Mouse (Mus musculus): Measurements from ENCODE around the gene Wdfy4. TPM values are rescaled to one million over a fixed set of nuclear protein-coding genes. Genes with fewer than 3 reads are reported as not detected.

Wdfy4 gene
- total RNA-seq, 2 experiments from 2014 or later = 1.6 to 4.5 TPM

DNA sequence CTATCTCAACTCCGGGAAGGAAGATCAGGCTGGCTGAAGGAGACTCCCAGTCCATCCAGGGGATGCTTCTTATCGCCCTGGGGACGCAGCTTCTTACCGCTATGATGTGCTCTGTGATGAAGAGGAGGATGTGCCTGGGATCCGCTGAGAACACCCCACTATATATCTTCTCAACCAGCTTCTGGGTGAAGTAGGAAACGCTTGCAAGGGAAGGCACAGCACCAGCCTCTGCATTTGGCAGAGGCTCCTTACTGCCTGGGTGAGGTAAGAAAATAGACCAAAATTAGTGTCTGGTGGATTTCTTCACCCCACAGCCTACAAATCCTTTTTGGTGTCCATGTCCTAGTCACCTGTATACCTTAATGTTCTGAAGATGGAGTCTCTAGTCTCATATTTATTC is 107.2 kb downstream of the Wdfy4 start:
- no peak for DNase-seq

DNA sequence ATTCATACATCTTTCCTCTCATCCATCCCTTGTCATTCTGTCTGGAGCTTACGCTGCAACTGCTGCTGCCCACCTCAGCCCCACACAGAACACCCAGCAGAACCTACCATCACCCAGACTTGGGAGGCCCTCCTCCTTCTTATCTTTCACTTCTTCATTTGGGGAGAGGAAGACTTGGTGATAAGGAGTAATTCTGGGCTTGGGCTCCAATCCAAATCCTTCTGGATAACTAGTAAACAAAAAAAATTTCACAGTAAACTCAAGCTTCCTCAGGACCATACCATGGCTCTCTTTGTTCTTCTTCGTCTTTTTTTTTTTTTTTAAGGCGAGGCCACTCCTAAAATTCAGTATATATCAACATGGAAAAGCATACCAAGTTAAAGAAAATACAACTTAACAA is 112.0 kb downstream of the Wdfy4 start:
- no peak for DNase-seq

DNA sequence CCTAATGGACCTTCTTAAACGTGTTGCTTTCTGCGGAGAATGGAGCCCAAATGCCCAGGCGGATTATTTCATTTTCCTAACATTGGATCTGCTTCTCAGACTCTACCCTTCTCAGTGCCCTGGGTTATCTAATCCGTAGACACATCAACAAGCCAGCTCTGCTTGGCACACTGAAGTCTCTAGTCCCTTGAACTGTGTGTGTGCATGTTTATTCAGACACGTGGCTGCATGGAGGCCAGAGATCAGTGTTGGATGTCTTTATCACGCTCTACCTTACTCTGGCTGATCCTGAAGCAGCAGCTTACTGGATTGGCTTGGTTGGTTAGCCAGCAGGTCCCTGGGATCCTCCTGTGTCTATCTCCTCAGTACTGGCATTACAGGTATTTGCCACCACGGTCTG is 113.0 kb downstream of the Wdfy4 start:
- DNase-seq = no peak

DNA sequence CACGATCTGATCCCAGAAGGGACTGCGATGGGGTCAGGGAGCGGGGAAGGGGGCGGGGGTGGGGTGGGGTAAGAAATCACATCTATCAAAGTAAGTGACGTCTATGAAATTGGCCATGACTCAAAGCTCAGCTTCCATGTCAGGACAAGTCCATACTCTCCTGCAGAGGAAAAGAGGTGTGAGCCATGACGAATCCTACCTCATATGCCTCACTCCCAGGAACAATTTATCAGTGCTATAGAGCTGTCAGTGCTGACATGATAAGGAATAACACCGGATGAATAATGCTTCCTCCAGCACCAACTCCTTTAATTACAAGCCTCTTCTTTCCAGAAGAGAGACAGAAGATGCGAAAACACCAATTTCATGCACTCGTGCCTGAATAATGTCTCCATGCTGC is 117.6 kb downstream of the Wdfy4 start:
- DNase-seq = no peak

DNA sequence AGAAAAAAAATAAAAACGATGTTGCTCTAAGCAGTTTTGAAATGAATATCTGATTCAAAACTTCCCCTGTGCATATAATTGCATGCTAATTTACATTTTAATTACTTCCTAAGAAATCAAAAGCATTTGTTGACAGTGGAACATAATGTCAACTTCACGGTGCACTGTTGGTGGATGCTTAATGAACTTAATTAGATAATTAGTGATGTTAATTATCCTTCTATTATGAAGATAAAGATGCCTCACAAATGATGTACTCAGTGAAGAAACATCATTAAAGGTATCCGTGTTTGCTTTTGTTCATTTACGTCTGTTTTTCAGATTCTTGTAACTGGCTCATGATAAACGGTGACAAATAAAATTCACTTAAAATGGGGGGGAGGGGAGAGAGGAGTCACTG is 122.3 kb downstream of the Wdfy4 start:
- DNase-seq = no peak

DNA sequence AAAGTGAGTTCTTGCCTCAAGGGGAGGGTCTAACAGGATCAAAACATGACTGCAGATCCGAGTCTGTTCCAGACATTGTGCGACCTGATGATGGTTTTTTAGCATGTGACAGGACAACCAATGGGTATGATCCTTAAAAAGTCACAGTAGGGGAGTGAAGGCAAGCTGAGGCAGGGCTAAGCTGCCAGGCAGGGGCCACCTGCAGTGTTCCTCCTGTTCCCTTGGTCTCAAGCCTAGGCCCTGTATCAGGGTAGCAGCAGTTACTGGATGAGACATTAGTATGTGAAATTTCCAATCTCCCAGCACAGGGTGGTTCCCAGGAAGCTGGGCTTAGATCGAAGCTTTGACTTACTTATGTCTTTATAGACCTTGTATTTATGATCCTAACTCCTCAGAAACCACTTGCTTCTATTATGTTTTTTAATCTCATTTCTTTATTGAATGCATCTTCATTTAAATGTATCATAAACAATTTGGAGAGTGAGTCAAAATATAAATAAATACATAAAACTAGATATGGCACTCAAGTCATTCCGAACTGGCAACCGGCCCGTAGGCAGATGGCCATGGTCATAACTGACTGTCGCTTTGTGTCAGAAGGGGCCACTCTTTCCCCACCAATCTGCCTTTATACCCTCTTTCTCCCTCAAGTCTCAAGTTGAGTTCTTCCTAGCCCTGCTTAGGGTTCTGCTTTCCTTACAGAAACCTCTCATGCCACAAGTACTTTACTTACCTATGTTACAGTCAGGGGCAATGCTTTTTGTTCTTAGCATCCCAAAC is 126.2 kb downstream of the Wdfy4 start:
- no peak for DNase-seq

DNA sequence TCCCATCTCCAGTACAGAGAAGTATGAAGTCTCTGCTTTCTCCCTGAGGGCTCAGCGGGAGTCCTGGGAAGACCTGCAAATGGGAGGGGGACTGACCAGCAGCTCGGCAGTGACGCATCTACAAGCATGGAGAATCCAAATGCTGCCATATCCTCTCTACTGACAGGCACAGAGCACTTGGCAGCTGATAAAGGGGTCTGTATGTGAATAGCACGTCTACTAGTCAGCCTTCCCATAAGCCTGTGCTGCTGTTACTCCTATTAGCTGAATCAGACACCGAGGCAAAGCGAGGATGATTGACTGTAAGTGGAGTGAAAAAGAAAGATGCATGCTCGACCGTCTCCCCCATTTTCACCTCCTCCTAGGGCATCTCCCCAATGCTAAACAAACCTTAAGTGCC is 131.9 kb downstream of the Wdfy4 start:
- no peak for DNase-seq

DNA sequence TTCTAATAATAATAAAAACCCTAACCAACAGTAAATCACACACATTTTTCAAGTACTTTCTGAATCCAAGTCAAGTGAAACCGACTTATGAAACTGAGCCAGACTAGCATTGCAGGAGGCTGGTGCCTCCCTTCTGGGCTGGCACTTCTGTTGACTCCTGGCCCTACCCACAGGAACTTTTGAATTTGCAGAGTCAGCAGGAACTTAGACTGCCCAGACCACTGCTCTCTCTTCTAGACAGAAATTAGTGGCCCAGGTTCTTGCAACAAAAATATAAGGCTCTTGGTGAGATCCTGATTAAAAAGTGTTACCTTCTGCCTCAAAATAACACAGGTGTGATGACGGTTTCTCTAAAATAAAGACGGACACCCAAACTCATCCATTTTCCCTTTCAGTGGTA is 140.1 kb downstream of the Wdfy4 start:
- no peak for DNase-seq

DNA sequence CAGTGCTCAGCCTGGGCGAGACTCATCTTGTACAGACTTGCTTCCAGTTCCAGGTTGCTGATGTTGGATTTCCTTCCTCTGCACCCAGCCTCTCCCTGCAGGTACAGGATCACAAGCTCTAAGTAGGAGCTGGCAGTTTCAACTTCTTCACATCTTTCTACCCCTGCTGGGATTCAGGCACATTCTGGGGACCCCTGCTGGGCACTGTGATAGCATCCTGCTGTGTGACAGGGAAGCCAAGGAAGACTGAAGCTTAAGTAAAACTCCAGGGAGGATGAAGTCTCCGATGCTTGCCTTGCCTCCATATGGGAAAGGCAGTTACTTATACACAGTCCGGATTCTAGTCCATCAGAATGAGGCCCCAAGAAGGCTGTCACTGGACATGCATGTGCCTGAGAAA is 148.5 kb downstream of the Wdfy4 start:
- no peak for DNase-seq

DNA sequence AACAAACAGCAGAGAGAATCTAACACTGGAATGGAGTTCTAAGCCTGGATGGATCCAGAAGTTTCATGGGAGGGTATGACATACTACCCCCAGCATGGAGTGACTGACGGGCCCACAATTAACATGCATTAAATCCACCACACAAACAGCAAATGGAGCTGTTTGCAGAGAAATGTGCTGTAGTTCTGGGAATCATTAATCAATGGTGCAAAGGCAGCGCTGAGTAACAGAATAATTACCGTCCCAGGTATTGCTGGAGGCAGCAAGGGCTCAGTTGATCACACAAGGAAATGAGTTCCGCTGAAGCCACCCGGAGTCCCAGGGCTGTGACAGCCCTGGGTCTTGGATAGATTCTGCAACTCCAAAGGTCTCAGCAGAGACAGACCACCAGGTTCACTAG is 149.9 kb downstream of the Wdfy4 start:
- DNase-seq = no peak

DNA sequence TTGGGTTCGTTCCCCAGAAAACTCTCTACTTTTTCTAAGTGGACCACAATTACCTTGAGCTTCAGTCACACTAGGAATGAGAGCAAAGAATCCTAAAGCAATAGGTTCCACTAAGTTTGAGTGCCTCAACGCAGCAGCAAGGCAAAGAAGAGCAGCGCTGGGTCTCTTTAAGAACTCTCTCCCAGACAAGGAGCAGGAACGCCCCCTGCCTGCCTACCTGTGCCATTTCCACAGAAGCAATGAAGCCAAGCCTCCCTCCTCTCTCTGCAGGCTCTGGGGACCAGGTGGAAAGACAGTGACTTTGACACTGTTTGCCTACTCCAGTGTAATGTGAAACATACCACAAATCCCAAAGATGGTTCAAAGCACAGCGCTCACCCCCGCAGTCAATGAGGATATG is 151.9 kb downstream of the Wdfy4 start:
- DNase-seq = peak; percentile 23 to 46

DNA sequence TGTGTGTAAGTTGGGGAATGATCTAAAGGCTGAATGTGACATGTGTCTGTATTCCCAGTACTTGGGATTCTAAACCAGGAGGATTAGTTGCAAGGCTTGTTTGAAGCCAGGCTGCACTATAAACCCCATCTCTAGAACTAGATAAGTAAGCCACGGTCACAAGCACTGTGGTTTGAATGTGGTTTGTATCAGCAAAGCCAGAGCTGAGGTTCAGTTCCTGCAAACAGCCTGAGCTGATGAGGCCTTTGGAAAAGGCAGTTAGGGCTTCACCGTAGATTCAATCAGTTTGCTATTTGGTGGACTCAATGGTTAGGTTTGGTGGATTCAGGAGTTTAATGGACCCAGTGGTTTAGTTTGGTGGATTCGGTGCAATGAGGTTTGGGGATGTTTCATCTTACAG is 154.5 kb downstream of the Wdfy4 start:
- no peak for DNase-seq

DNA sequence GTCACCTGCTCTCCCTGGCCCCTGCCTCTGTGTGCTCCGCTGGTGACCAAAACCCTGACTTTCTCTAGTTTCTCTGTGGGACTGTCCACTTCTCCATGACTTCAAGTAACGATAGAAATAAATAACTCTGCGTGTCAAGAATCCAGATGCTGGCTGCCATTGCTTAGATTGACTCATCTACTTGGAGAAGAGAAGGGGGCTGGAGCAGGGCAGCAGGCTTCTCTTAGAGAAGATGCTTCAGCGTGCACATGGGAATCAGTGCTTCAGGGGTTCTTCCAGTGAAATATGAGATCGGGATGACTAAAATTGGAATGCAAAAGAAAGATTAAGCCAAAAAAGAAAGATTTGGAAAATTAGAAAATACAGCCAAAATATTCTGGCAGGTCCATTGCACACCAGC is 165.7 kb downstream of the Wdfy4 start:
- no peak for DNase-seq

DNA sequence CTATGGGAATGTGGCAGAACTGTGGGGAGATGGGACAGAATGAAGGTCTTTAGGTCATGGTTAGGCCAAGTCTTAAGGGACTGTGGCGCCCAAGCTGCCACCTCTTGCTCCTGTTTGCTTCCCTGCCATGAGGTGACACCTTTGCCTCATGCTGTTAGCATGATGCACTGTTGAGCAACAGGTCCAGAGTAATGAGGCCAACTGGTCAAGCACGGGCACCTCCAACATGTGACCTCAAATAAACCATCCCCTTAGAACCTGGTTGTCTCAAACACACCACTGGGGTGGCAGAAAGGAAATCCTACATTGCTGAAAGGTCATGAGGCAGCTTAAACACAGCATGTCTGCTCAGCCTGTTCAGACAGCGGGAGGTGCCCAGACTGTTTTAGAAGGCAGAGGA is 166.3 kb downstream of the Wdfy4 start:
- no peak for DNase-seq

DNA sequence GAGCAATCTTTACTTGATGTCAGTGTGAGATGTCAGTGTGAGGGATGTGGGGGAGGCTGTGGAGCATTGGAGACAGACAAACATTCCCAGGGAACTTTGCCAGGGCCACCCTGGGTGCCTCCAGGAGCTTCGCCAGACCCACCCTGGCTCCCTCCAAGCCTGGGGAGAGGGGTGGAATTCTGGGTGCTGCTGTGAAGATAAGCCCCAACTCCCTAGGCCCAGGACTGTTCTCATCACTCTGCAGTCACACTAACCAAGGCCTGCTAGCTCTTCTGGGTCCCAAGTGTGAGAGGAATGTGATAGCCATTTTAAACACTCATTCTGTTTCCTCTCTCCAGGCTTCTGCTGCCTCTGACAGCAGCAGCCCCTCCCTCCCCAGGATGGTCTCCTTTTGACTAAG is 177.7 kb downstream of the Wdfy4 start:
- DNase-seq = no peak

DNA sequence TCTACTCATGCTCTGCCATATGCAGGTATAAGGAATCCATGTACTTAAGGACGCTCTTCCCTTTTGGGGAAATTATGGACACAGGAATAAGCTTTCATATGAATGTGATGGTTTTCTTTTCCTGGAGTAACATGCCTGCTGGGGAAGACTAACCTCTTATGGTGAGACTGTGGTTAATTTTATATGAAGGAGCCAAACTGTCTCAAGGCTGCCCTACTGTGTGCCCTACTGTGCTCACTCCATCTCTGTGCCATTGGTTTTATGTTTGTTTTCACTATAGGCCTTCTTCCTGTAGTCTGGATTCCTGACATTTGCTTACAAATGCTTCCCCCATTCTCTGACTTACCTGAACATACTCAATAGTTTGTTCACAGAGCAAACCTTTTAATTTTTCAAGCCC is 180.2 kb downstream of the Wdfy4 start:
- DNase-seq = no peak

DNA sequence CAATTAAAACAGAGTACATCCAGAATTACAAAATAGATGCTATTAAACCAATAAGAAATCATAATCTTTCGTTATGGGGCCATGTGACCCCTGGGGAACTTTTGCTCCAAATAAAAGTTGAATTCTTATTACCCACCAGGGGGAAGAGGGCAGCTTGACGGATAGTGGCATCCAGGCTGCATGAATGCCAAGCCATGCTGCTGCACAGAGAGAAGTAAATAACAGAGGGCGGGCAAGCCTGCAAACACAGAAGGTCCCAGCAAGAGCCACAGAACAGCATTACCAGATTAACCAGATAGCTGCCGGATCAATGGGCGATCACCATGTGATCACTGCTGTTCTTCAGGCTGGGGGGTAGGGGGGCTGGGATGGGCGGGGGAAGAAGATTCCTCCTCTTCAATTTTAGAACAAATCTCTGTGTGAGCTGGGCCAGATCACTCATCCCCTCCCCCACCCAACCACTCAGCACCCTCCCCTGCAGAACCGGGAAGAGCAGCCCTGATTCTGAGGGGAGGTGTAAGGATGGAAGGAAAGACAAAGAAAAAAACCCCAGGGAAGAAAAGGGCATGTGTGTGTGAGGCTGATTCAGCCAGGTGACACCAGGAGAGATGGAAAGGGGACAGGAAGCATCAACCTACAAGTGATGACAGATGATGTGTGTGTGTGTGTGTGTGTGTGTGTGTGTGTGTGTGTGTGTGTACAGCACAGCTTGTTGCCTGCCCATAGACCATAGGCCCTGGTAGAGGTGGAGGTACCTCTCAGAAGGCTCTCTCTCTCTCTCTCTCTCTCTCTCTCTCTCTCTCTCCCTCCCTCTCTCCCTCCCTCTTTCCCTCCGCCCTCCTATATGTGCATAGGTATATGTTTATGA is 185.0 kb downstream of the Wdfy4 start:
- no peak for DNase-seq

DNA sequence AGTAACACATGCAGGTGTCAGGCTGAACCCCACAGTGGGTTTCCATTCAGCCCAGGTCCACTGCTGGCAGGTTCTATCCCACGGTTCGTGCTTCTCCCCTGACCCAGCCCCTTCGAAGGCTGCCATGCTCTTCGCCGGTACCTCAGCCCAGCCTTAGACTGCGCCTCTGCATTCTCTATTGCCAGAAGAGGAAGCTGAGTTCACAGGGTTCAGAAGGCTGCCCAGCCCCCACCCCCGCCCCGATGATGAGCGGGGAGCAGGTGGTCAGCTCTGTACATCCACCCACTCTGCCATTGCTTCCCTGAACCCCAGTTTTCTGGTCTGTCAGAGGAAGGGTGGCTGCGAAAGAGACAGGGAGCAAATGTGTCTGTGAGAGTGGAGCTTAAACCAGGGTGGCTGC is 185.8 kb downstream of the Wdfy4 start:
- no peak for DNase-seq

DNA sequence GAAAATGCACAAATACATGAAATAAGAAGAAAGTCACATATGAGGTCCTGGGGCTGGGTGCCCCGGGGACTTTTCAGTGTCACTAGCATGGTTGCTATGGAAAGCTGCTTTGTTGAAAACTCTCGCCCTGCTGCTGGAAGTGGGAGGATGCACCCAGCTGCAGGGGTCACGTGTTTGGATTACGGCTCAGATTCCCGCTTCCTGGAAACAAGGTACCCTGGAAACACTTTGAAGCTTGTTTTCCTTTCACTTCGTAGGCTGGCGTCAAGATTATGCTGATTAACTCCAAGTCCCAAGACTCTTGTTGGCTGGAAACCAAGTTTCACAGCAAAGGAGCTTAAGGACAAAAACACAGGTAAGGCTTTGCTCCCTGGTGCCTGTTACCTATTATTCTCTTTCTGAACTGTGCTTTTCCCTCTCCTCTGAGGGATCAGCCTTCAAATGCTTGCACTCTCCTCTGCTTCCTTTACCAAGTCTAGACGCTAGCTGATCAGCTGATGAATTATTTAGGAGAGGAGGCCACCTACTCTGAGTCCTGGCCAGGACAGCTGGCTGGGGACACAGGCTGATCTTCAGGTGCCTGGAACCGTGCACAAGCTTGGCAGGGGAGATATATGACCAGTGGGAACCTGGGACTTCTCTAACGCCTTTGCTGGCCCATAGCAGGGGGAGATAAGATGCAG is 190.2 kb downstream of the Wdfy4 start:
- DNase-seq = peak; percentile 26 to 44

DNA sequence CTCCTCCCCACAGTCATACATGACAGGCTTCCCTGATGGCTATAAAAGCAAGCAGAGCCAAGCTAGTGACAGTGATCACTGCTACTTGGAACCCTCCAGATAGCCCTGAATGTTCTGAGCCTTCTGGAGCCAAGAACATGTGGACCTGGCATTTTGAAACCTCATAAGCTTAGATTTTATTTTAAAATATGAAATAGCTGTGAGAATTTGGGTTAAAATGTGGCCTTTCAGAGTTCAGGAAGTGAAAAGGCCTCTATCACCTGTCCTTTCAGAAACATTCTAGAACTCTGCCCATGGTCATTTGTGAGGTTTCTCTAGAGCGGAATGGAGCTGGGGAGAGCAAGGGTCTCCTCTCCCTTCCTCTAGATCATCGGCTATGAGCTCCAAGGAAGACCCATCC is 194.2 kb downstream of the Wdfy4 start, which contains the start of gene Lrrc18:
Gene Lrrc18 (plus strand): TSS at position 301 of the 400 bp plus-strand sequence.
- DNase-seq = no peak

DNA sequence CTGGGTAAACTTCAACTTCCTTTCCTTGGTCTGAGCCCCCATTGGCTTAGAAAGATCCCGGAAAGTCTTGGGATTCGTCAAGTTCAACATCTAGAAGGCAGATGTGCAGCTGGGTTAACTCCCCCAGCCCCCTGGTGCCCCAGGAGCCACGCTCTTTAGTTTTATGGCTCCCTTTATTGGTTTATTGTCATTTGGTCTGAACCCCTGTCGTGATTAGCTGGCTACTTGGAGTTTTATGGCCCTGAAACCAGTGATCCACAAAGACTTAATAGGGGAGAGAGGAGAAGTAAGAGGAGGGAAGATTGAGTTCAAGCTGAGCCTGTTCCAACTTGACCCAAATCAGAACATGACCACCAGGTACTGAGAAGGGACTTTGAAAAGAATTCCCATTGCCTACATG is 198.6 kb downstream of the Wdfy4 start:
- DNase-seq = no peak

DNA sequence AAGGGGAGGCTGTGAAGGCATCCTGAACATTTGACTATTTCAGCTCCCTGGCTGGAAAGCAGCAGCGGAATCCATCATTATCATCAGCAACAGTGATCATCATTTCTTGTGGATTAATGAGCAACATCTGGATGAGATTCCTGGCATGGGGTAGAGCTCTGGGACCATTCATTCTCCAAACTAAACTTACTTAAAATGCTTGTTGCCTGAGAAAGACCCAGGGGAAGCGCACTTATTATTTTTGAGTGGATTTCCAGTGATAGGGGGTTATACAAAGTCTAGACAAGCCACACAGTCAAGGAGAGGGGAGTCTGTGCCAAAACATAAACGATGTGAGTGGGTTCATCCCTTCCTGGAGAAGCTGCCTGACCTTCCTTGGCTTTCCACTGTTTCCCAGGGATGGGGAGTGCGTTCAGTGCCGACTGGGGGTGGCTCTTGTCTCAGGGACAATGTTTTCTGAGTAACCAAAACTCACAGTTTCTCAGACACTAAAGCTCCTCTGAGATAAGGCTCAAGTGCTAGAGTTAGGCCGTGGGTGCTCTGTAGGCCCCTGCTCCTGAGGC is 201.1 kb downstream of the Wdfy4 start:
- DNase-seq = no peak

DNA sequence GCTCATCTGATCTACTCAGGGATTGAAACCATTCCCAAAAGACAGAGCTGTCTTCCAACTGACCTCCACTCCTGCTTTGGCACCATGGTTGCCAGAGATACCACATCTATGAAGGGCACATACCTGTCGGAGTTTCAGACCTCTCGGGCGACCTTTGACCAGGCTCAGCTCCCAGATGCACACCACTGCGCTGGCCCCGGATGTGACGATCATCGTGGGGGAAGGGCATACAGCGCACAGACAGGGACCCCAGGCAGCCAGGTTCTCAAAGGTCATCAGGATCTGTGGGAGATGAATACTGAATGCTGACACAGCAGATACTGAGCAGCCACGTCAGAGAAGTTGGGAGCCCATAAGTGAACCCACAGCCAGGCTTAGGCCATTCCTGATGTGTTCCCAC is 214.6 kb downstream of the Wdfy4 start:
- no peak for DNase-seq
